Mouse (Mus musculus) liver, postnatal 0 days (tissue): ENCODE results near the gene Selenoo.

Source experiments
- CTCF ChIP-seq: sonication (generic); IDR thresholded peaks from 2 replicates; pipeline ENCODE4 v1.5.1; 2016; ENCODE audit warnings: antibody characterized with exemption, low read depth
- EP300 ChIP-seq: IDR thresholded peaks from 2 replicates; pipeline ENCODE4 v1.6.1; 2016; ENCODE audit warnings: antibody characterized with exemption, low read depth, mild to moderate bottlenecking

DNA sequence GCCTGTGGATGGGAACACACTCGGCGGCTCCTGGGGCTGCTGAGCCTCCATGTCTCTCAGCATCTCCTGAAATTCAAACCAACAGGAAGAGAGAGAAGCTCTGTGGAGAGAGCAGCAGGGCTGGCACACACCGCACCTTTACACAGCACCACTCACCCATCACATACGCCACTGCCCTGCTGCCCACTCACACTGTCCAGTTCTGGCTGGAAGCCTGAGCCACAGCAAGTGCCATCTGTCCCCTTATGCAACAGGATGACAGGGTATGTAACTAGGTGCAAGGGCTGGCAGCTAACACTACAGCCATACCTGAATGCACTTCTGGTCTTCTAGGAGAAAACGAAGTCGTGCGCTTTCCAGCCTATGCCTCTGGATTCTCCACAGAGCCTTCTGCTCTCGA, 15.5 kb downstream of the Selenoo start:
- TF ChIP-seq CTCF: no peak
- no peak for TF ChIP-seq EP300
